Mouse (Mus musculus): ENCODE results near the gene Ptp4a2.
A peak's percentile ranks its signal among the peaks of the same experiment; 100 is the strongest.
"Not testable (repeated sequence)": the region's sequence is repeated elsewhere in the genome, so short reads cannot be mapped to it uniquely, and the experiment has no call there.

Ptp4a2 gene

DNA sequence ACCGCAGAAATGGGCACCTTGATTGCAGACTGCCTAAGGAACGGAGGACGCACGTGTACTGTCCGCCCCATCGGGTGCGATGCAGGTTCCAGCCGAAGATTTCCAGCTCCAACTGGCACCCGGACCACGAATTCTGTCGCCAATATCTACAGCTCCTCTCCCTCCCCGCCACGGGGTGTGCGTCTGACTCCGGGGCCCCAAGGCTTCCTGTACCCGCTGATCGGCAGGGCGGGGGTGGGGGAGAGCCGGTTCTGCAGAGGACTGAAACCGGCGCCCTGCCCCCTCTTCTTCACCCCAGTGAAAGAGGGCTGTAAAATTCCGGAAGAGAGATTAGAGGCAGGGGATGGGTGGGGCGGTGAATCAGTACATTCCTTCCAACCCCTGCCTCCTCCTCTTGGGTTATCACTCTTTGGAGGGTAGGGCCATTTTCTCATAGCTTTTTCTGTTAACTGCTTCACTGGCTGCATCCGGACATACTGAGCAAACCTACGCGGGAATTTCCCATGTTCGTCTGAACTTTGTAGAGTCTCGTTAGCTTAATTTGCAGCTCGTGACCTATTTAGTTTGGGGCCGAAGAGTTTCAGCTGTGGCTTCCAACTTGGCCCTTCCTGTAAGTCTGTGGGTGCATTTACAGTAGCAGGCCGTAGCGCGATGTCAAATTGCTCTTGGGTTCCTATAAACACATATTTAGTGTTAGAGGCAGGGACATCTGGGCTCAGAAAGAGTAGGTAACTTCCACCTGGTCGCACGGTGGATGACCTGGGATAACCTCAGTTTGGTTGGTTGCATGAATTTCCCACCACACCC is at the start of gene Ptp4a2:
TSS of gene Ptp4a2 (plus strand) at position 422 of the 807 bp plus-strand sequence.
- DNase-seq, result peak; percentile 82 to 87

GRCm38 (mm10) chr4:129761606-129762005 is 49.4 kb upstream of the Ptp4a2 start:
- DNase-seq, result peak in 1 of 2 experiments; percentile 14

- not testable (repeated sequence) for DNase-seq
Observed at GRCm38 (mm10) chr4:129762496-129762895, 48.5 kb upstream of the Ptp4a2 start.

- no peak for DNase-seq
Observed at GRCm38 (mm10) chr4:129765351-129765750, 45.7 kb upstream of the Ptp4a2 start.

- no peak for DNase-seq
Observed at GRCm38 (mm10) chr4:129767782-129768181, 43.2 kb upstream of the Ptp4a2 start.

GRCm38 (mm10) chr4:129768742-129769141 is 42.3 kb upstream of the Ptp4a2 start:
- not testable (repeated sequence) for DNase-seq

DNA sequence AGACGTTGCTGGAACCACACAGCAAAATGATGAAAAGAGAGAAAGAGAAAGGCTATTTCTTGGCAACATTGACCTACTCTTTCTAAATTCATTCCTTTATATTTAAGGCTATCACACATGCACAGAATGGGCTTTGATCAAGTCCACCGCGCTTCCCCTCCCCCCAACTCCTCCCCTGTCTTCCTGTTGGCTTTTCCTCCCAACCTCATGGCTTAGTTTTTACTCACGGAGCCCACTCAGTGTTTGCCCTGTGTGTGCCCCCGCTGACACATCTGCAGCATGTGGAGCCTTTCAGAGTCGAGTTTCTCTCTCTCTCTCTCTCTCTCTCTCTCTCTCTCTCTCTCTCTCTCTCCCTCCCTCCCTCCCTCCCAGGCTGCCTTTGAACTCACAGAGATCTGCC is 40.4 kb upstream of the Ptp4a2 start:
- DNase-seq, result no peak

GRCm38 (mm10) chr4:129771314-129771671 is 39.7 kb upstream of the Ptp4a2 start:
- no peak for DNase-seq

GRCm38 (mm10) chr4:129771672-129772521 is 39.1 kb upstream of the Ptp4a2 start:
- DNase-seq, result no peak

DNA sequence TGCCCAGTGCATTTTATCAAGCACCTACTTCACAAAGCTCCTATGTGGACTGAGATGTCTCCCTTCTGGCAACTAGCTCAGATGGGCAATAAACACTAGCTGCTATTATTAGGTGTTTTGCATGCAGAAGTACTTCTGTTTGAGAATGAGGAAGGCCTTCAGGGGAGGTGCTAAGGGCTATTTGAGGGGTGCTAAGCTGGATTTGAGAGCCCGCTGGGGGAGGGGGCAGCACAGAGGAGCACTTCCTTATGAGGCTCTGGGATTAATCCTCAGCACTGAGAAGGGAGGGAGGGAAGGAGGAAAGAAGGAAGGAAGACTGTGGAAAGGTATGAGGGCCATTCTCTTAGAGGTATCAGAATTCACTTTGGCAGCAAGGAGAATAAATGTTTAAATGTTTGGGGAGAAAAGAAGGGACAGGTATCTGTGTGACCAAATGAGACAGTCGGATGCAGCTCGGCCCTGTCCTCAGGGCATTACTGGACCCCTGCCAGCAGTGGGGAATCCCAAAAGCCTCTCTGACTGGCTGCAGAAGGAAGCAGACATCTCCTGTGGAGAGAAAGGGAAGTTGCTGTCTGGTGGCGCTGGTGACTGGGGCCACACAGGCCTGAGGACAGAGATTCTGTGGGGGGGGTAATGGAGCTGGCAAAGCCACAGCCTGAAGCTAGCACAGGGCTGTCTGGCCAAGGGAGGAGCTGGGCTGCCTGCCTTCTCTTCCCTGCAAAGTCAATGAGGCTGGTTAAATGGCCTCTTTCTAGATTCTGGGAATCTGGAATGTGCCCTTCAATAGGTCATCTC is 28.9 kb upstream of the Ptp4a2 start:
- DNase-seq, result peak in 1 of 2 experiments; percentile 28

GRCm38 (mm10) chr4:129782857-129783331 is 28.1 kb upstream of the Ptp4a2 start:
- no peak for DNase-seq

DNA sequence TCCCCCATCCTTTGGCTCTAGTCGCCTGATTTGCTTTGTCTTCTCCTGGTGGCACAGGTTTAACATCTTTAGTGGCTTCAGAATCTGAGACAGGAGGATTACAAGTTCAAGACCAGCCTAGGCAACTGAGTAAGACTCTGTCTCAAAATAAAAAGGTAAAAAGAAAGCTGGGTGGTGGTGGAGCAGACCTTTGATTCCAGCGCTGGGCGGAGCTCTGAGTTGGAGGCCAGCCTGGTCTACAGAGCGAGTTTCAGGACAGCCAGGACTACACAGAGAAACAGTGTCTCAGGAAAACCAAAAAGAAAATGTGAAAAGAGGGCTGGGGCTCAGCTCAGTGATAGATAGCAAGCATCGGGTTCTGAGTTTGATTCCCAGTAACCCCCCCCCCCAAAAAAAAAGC is 27.5 kb upstream of the Ptp4a2 start:
- no peak for DNase-seq

GRCm38 (mm10) chr4:129785178-129785577 is 25.8 kb upstream of the Ptp4a2 start:
- peak; percentile 61 to 82 for DNase-seq

- peak in 1 of 2 experiments; percentile 50 for DNase-seq
Observed at GRCm38 (mm10) chr4:129788693-129789092, 22.3 kb upstream of the Ptp4a2 start.

DNA sequence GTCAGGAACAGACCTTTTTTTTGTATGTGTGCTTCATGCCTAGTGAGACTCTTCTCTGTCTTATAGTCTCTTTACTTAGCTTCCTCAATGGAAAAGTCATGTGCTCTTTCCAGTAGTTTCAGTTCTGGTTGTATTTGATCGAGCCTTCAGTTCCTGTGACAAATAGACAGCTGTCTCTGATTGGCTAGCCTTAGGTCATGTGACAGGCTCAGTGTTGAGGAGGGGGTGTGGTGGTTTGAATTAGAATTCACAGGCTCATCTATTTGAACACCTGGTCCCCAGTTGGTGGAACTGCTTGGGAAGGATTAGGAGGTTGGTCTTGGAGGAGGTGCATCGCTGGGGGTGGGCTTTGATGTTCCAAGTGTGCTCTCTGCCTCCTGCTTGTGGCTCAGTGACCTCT is 21.4 kb upstream of the Ptp4a2 start:
- no peak for DNase-seq

DNA sequence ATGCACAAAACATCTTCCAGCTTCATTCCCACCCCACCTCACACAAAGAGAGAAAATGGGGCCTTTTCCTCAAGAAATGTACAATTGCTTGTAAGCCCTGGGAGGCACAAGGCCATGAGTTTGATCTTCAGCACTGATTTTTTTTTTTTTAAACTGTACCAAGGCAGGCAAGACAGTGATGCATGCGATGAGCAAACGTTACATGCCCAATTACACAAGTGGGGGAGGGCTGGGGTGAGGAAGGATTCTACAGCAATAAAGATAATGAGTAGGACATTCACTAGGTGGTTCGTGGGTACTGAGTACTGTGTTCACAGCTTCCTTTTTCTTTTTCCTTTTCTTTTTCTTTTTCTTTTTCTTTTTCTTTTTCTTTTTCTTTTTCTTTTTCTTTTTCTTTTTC is 20.5 kb upstream of the Ptp4a2 start:
- no peak for DNase-seq

DNA sequence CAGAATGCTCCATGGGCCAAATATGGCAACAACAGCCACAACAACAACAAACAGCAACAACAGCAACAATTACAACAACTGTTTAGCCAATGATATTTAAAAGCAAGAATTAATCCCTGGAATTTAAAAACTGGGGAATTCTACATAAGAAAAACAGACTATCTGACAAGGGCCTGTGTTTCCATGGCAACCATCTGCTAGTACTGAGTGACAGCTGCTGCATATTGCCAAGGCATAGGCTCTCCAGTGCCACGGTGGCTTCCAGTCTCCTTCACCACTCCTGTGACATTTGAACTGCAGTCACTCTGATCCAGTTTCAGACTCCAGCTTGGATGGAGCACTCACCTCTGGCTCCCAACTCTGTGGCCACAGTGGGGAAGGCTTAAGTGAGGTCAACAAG is 19.6 kb upstream of the Ptp4a2 start:
- no peak for DNase-seq

DNA sequence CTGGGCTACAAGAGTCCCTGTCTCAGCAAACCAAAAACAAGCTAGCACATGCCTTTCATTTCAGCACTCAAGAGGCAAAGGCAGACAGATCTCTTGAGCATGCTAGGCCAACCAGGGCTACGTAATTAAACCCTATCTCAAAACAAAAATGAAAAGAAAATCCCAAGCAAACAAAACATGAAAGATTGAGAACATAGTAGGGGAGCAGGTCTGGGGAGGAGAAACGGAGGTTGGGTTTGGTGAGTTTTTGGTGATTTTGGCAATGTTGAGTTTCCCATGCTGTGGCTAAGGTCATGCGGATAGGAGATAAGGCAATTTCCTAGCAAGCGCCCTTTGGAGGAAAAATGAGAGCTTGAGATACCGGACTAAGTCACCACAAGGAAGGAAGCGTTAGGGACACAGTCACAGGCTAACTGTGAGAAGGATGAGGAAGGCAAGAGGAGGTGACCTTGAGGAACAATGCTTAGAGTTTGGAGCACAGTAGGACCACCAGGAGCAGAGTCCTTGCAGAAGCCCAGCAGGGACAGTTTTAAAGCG is 18.3 kb upstream of the Ptp4a2 start:
- no peak for DNase-seq

DNA sequence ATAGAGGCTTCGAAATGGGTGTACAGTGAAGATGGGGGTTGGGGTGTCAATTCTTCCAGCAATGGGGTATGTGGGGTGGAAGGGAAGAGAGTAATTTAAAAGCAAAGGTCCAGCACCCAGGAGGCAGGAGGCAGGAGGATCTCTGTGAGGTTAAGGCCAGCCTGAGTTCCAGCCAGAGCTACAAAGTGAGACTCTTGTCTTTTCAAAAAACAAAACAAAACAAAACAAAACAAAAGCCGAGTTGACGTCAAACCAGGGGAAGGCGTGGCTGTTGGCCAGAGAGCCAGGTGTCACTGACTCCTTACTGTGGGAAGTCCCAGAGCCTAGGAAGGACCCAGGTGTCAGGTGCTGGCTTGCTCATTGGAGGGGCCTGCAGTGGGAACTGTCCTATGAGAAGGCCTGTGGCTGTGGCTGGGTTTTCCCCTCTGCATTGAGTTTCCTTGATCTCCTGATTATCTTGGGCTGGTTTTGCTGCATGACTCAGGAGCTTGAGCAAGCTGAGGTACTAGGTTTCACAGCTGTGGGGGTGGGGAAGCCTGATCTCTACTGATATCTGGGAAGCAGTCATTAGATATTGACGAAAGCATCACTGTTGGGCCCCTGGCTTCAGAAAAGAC is 17.2 kb upstream of the Ptp4a2 start:
- peak; percentile 72 to 80 for DNase-seq

DNA sequence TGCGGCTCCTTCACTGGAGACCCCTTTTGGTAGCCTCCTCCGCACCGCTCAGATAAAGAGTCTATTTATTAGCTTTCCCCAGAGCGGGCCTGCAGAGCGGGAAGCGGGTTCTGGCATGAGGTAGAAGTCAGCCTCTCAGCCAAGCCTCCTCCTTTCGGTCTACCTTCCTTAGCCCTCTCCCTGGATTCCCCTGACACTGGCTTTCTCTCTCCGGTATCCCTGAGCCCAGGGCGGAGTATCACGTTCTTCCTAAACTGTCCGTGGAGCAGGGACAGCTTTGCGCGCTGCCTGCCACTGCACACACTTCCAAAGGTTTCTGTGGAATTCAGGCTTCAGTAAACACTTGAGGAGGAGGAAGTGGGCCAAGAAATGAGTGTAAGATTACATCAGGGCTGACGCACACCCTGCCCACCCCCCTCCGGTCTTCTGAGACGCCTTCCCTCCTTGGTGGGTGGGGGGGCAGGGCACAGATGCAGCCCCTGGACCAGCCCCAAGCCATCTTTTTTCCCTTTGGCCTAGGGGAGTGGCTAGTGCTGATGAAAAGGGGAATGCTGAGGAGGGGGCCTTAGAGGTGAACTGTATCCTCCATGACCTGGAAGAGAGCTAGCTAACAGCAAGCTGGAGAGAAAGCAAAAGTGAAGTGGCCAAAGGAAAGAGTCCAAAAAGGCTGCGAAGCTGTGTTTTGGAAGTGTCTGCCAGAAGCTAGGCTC is 15.7 kb upstream of the Ptp4a2 start:
- DNase-seq, result peak; percentile 85 to 92

- DNase-seq, result no peak
Observed at GRCm38 (mm10) chr4:129795861-129796260, 15.2 kb upstream of the Ptp4a2 start.
